Mouse (Mus musculus): ENCODE measurements around the gene Slc22a30. TPM values are rescaled to one million over a fixed set of nuclear protein-coding genes. Genes with fewer than 3 reads are reported as not detected.

The Slc22a30 gene
- not detected for polyA plus RNA-seq (2014; fragmentation: Illumina TruSeq; extraction: RNeasy Lipid Tissue Mini Kit (QIAGEN cat#74804))

DNA sequence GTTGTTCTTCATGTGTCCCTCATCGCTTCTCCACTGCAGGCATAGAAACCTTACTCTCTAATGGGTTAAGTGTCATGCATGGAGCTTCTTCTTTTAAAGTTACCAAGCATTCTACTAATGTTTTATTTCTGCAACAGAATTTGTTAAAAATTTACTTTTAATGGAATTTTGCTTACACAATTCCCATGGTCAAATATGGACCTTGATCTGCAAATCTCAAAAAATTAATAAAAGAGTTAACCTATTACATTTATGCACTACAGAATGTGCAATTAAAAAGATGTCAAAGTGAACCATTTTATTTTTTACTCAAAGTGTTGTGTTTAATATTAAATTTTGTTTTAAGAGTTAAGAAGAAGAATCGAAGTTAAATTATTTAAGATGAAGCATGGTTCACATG, at the start of gene Slc22a30:
TSS of gene Slc22a30 (minus strand) at position 101 of the 400 bp plus-strand sequence.

Other genes starting within 250 kb of the Slc22a30 start
- gene Slc22a29, start 186.2 kb downstream of the Slc22a30 start, polyA plus RNA-seq (2014; fragmentation: Illumina TruSeq; extraction: RNeasy Lipid Tissue Mini Kit (QIAGEN cat#74804)): not detected
- not detected for gene Slc22a8, start 186.1 kb upstream of the Slc22a30 start, polyA plus RNA-seq (2014; fragmentation: Illumina TruSeq; extraction: RNeasy Lipid Tissue Mini Kit (QIAGEN cat#74804))
- gene Slc22a6, start 212.9 kb upstream of the Slc22a30 start, polyA plus RNA-seq (2014; fragmentation: Illumina TruSeq; extraction: RNeasy Lipid Tissue Mini Kit (QIAGEN cat#74804)): not detected

Measured in ovary, adult 10 weeks (tissue).